Mouse (Mus musculus) bone marrow, adult 2 months (tissue): ENCODE data around the gene E130309D02Rik. TPM values are rescaled to one million over a fixed set of nuclear protein-coding genes. Genes with fewer than 3 reads are reported as not detected.
A peak's percentile ranks its signal among the peaks of the same experiment; 100 is the strongest.

Source experiments
- H3K27ac ChIP-seq: fragments of 200-500 bp; 2 replicates; pipeline ENCODE4 v1.5.1; 2012; ENCODE audit warnings: low read depth, mild to moderate bottlenecking, control low read depth, inconsistent platforms, low read length; ENCODE audit not compliant: control insufficient read depth, poor library complexity, insufficient read depth
- H3K4me1 ChIP-seq: fragments of 200-500 bp; 2 replicates; pipeline ENCODE4 v1.6.1; 2011; ENCODE audit warnings: low read length; ENCODE audit not compliant: control insufficient read depth, insufficient read depth
- H3K4me3 ChIP-seq: fragments of 200-500 bp; replicated peaks from 2 replicates; pipeline ENCODE3; 2011; ENCODE audit warnings: mild to moderate bottlenecking, low read depth, low read length, control low read depth; ENCODE audit not compliant: control insufficient read depth
- CTCF ChIP-seq: fragments of 200-500 bp; IDR thresholded peaks from 2 replicates; pipeline ENCODE4 v1.5.1; 2011; ENCODE audit warnings: low read length, control low read depth; ENCODE audit not compliant: control insufficient read depth, insufficient read depth
- POLR2A ChIP-seq: fragments of 200-500 bp; IDR thresholded peaks from 2 replicates; pipeline ENCODE4 v1.6.1; 2011; ENCODE audit warnings: low read depth, mild to moderate bottlenecking, control low read depth, low read length, borderline replicate concordance; ENCODE audit not compliant: control insufficient read depth
- WGBS: fragments of 180-500 bp; shearing (Covaris S2); methylation state at CpG from one replicate; pipeline ENCODE4 v1.1.7; 2018; 5-methylcytosine and 5-hydroxymethylcytosine counted together
- polyA plus RNA-seq: library from polyadenylated mRNA; stranded (reverse); fragments of >200 nt; gene quantifications from 2 replicates; pipeline ENCODE4 v1.2.4, GENCODE M21; 2011; ENCODE audit warnings: low replicate concordance; ENCODE audit not compliant: missing spikeins, insufficient read depth, insufficient read length

Gene E130309D02Rik
- polyA plus RNA-seq, 1 experiment: 13.1 TPM

DNA sequence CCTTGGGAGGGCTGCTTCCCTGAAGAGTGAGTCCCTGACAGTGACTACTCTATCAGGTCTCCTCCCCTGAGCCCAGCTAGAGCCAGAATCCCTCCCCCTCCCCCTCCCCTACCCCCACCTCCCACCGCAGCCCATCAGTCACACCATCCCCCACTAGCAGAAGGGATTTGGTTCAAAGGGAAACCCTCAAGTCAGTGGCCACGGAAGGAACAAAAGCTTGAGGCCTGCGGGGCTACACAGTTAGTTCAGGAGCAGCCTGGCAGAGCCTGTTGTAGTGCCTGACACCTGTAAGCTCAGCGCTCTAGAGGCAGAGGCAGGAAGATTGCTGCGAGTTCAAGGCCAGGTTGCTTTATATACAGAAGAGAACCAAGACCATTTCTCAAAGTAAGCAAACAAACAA lies 40.9 kb upstream of the E130309D02Rik start:
- 34% methylated on average over 5 of the region's 5 CpGs for WGBS
- H3K4me1 ChIP-seq: no peaks in the 10 kb centered on the region

DNA sequence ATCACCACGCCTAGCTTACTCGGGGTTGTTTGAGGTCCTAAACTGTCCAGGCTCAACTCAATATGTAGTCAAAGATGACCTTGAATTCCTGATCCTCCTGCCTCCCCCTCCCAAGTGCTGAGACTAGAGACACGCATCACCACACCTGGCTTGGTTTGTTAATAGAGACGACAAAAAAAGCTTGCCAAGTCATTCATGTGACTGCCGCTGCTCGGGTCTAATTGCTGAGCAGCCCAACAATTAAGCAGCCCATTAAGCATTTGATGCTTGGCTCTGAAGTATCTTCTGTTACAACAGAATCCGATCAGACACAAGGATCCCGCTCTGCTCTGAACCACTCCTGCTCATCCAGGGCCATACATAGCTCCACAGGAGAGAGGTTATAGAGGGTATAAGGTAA lies 31.2 kb upstream of the E130309D02Rik start:
- TF ChIP-seq CTCF: no peak
- H3K4me1 ChIP-seq: no peaks in the 10 kb centered on the region
- H3K4me3 ChIP-seq: no peak overlapping the region
- H3K27ac ChIP-seq: no peak overlapping the region
- WGBS: 78% methylated on average over 8 of the region's 8 CpGs

More for the DNA sequence above, 40.9 kb upstream of the E130309D02Rik start:
- Histone ChIP-seq H3K4me3 (no peak overlapping the region), H3K27ac (no peak overlapping the region)
- TF ChIP-seq CTCF (no peak), POLR2A (no peak)

DNA sequence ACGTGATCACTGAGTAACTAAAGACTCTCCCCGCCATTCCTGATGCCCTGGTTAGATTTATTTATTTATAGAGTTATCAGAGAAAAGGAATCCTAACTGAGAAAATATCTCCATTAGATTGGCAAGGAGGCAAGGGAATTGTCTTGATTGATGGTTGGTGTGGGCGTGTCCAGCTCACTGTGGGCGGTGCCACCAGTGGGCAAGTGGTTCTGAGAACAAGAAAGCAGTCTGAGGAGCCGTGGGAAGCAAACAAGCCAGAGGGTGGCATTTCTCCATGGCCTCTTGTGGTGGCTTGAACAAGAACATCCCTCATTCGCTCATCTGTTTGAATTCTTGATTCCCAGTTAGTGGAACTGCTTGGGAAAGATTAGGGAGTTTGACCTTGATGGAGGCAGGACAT lies 24.4 kb upstream of the E130309D02Rik start:
- H3K27ac ChIP-seq: no peak overlapping the region
- no peak overlapping the region for H3K4me3 ChIP-seq
- 45% methylated on average over 6 of the region's 6 CpGs for WGBS
- no peaks in the 10 kb centered on the region; the same call in 1 of the 2 replicates for H3K4me1 ChIP-seq
- no peak for TF ChIP-seq CTCF
- TF ChIP-seq POLR2A: no peak

DNA sequence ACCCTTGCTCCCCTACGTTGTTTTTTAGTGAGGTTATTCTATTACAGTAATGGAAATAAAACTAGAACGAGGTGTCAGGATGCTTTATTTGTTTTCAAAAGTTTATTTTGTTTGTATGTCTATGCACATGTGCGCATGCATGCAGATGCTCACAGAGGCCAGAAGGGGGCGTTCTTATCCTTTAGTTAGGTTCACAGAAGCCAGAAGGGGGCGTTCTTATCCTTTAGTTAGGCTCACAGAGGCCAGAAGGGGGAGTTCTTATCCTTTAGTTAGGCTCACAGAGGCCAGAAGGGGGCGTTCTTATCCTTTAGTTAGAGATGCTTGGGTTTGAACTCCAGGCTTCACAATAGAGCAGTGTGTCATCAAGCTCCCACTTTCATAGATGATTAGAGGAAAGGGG lies 21.4 kb upstream of the E130309D02Rik start:
- TF ChIP-seq POLR2A (no peak), CTCF (no peak)
- H3K4me3 ChIP-seq: no peak overlapping the region
- no peak overlapping the region for H3K27ac ChIP-seq
- H3K4me1 ChIP-seq: no peaks in the 10 kb centered on the region; the same call in 1 of the 2 replicates
- 63% methylated on average over 6 of the region's 6 CpGs for WGBS

DNA sequence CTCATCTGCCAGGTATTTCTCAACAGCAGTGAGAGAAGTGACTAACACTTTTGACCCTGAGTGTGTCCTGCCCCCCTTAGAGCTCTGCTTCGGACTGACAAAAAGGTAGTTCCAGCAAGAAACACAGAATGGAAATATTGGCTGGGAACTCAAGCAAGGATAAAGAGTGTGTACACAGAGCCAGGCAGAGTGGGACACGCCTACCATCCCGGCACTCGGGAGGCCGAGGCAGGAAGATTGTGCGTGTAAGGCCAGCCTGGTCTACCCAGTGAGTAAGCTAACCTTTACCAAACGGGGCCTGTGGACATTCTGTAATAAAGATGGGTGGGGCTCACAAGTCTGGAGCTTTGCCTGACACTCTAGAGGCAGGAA lies 19.9 kb upstream of the E130309D02Rik start:
- TF ChIP-seq CTCF: no peak
- TF ChIP-seq POLR2A: no peak
- WGBS: 54% methylated on average over 7 of the region's 7 CpGs
- H3K27ac ChIP-seq: no peak overlapping the region
- no peak overlapping the region for H3K4me3 ChIP-seq
- H3K4me1 ChIP-seq: no peaks in the 10 kb centered on the region; the same call in 1 of the 2 replicates

DNA sequence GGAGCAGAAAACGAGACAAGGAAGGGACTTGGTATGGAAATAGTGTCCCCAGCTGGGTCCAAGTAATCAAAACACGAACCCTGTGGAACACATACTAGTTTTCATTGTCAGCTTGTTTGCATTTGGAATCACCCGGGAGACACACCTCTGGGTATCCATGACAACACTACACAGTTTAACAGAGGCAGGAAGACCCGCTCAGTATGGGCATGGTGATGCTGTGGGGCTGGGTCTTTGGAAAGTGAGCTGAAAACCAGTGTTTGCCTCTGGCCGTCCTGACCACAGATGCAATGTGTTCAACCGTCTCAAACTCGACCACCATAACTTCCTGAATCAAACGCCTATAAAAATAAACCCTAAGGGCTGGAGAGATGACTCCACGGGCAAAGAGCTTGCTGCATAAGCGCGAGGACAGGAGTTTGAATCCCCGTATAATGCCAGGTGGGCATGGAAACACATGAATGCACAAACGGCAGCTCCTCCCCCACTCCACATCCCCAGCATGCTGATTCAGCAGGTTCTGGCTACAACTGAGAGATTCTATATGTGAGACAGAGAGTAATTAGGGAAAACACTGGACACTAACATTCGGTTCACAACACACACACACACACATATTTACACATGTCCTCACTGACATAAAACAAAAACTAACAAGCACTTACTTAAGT lies 19.4 kb upstream of the E130309D02Rik start:
- no peak for TF ChIP-seq POLR2A
- TF ChIP-seq CTCF: no peak
- no peak overlapping the region for H3K27ac ChIP-seq
- H3K4me3 ChIP-seq: no peak overlapping the region
- H3K4me1 ChIP-seq: no peaks in the 10 kb centered on the region; the same call in 1 of the 2 replicates
- 26% methylated on average over 14 of the region's 14 CpGs for WGBS

DNA sequence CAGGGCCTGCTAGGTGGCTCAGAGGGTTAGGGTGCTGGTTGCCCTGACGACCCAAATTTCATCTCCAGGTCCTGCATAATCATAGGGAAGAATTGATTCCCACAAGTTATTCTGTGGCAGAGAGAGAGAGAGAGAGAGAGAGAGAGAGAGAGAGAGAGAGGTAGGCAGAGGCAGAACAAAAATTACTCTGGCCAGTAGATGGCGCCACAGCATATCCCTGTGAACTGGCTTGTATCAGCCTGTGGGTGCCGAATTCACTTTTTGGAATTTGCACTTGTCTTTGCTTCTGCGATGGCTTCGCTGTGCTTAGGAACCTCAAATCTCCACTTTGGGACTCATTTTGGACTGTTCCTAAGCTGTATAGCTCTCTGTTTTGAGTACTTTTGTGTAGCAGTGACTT lies 18.7 kb upstream of the E130309D02Rik start:
- H3K27ac ChIP-seq: no peak overlapping the region
- H3K4me3 ChIP-seq: peak overlapping the region; percentile 10
- 4% methylated on average over 5 of the region's 5 CpGs for WGBS
- TF ChIP-seq POLR2A: no peak
- TF ChIP-seq CTCF: peak; percentile 72
- H3K4me1 ChIP-seq: no peaks in the 10 kb centered on the region; the same call in 1 of the 2 replicates

DNA sequence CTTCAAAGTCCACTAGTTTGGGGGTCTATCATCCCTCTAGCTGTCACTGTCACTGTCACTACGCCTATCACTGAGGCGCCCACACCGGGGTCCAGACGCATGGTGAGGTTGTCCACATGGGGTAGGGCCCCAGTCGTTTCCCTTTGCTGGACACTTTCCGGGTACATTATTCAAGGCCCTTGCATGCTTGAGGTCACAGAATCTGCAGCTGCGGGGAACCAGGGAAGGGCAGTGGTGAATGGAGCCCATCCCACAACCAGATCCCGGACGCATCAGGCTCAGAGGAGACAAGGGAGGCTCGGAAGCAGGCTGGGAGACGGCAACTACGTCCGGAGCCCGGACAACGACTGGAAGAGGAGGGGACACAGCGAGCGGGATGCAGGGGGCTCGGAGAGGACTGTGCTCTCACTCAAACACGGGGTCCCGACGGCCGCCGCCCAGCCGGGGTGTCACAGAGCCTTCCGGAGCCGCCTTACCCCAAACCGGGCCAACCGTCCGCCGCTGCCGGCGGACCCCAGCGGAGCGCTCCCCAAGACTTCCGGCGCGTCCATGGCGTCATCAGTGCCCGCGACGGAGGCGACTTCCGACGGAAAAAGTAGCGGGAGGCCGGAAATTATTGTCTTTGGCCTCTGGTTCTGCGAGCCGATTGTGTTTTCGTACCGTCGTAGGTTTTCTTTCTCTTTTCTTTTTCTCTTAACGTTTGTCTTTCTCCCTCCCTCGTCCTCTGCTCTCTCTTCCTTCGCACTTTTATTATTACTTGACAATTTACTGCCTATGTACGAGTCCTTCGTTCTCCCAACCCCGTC lies 13.7 kb upstream of the E130309D02Rik start, which contains the start of gene Zdhhc4:
TSS of gene Zdhhc4 (minus strand) at position 567 of the 806 bp plus-strand sequence.
- TF ChIP-seq CTCF: no peak
- peak; percentile 74; the same call in 1 of the 2 replicates for TF ChIP-seq POLR2A
- Histone ChIP-seq H3K27ac (peak within 1 kb of the TSS; percentile 77), H3K4me3 (peak within 1 kb of the TSS; percentile 100), H3K4me1 (no peaks in the 10 kb centered on the region; the same call in none of the 2 replicates)
- WGBS: under 1% methylated on average over 57 of the region's 57 CpGs
